Mouse (Mus musculus) granulocyte monocyte progenitor cell, adult 5-6 weeks (primary cell): Measurements from ENCODE around the gene Dpm3. TPM values are rescaled to one million over a fixed set of nuclear protein-coding genes. Genes with fewer than 3 reads are reported as not detected.

Experiments used
- total RNA-seq, 2 experiments: library from RNA; stranded (forward) in 1 of 2; stranded (reverse) in 1 of 2; fragments of 200-712, 200-1000 nt in 1 of 2; fragments of >200 nt in 1 of 2; fragmentation: Nextera tagmentation in 1 of 2; gene quantifications; 2 replicates each; pipeline ENCODE4 v1.2.3; 2014 to 2017

Dpm3 gene
- total RNA-seq, 2 experiments from 2014 or later = 31.2 to 91.7 TPM

Other genes starting within 250 kb of the Dpm3 start
- 34.0 and 34.2 TPM in 2 replicates for gene Rusc1, start 166.0 kb upstream of the Dpm3 start, total RNA-seq (2014; fragmentation: Nextera tagmentation)
- gene Rusc1, start 166.0 kb upstream of the Dpm3 start, total RNA-seq (2017) = 11.4 and 19.3 TPM in 2 replicates
- not detected in 2 replicates for gene Gm43738, start 158.3 kb upstream of the Dpm3 start, total RNA-seq (2014; fragmentation: Nextera tagmentation)
- gene Gm43738, start 158.3 kb upstream of the Dpm3 start, total RNA-seq (2017) = not detected in 2 replicates
- 161 and 178 TPM in 2 replicates for gene Fdps, start 157.4 kb upstream of the Dpm3 start, total RNA-seq (2014; fragmentation: Nextera tagmentation)
- gene Fdps, start 157.4 kb upstream of the Dpm3 start, total RNA-seq (2017) = 198 and 245 TPM in 2 replicates
- gene Pklr, start 123.2 kb upstream of the Dpm3 start, total RNA-seq (2014; fragmentation: Nextera tagmentation) = 0.32 TPM in 1 of 2 replicates, not detected in the other
- gene Pklr, start 123.2 kb upstream of the Dpm3 start, total RNA-seq (2017) = 0.26 and 0.43 TPM in 2 replicates
- gene Hcn3, start 99.2 kb upstream of the Dpm3 start, total RNA-seq (2014; fragmentation: Nextera tagmentation) = 0.77 TPM in 1 of 2 replicates, not detected in the other
- gene Hcn3, start 99.2 kb upstream of the Dpm3 start, total RNA-seq (2017) = 0.56 and 0.82 TPM in 2 replicates
- 74.6 and 80.2 TPM in 2 replicates for gene Clk2, start 94.6 kb upstream of the Dpm3 start, total RNA-seq (2014; fragmentation: Nextera tagmentation)
- gene Clk2, start 94.6 kb upstream of the Dpm3 start, total RNA-seq (2017) = 51.8 and 67.1 TPM in 2 replicates
- gene Scamp3, start 81.9 kb upstream of the Dpm3 start, total RNA-seq (2014; fragmentation: Nextera tagmentation) = 59.6 and 99.0 TPM in 2 replicates
- gene Scamp3, start 81.9 kb upstream of the Dpm3 start, total RNA-seq (2017) = 32.9 and 37.2 TPM in 2 replicates
- gene Fam189b, start 76.2 kb upstream of the Dpm3 start, total RNA-seq (2014; fragmentation: Nextera tagmentation) = 23.9 and 27.2 TPM in 2 replicates
- gene Fam189b, start 76.2 kb upstream of the Dpm3 start, total RNA-seq (2017) = 2.5 and 2.9 TPM in 2 replicates
- 39.7 and 74.2 TPM in 2 replicates for gene Gba, start 56.4 kb upstream of the Dpm3 start, total RNA-seq (2014; fragmentation: Nextera tagmentation)
- 49.3 and 50.5 TPM in 2 replicates for gene Gba, start 56.4 kb upstream of the Dpm3 start, total RNA-seq (2017)
- not detected in 2 replicates for gene Thbs3, start 44.2 kb upstream of the Dpm3 start, total RNA-seq (2014; fragmentation: Nextera tagmentation)
- gene Thbs3, start 44.2 kb upstream of the Dpm3 start, total RNA-seq (2017) = 0.13 TPM in 1 of 2 replicates, not detected in the other
- gene Mtx1, start 32.3 kb upstream of the Dpm3 start, total RNA-seq (2014; fragmentation: Nextera tagmentation) = 78.6 and 102 TPM in 2 replicates
- gene Mtx1, start 32.3 kb upstream of the Dpm3 start, total RNA-seq (2017) = 76.4 and 114 TPM in 2 replicates
- gene Muc1, start 30.3 kb upstream of the Dpm3 start, total RNA-seq (2014; fragmentation: Nextera tagmentation) = not detected in 2 replicates
- 0.04 TPM in 1 of 2 replicates, not detected in the other for gene Muc1, start 30.3 kb upstream of the Dpm3 start, total RNA-seq (2017)
- 312 and 315 TPM in 2 replicates for gene Krtcap2, start 13.4 kb upstream of the Dpm3 start, total RNA-seq (2014; fragmentation: Nextera tagmentation)
- 376 and 384 TPM in 2 replicates for gene Krtcap2, start 13.4 kb upstream of the Dpm3 start, total RNA-seq (2017)
- gene Trim46, start 13.0 kb upstream of the Dpm3 start, total RNA-seq (2014; fragmentation: Nextera tagmentation) = 3.7 and 6.0 TPM in 2 replicates
- gene Trim46, start 13.0 kb upstream of the Dpm3 start, total RNA-seq (2017) = 0.52 and 2.8 TPM in 2 replicates
- 55.0 and 80.7 TPM in 2 replicates for gene Slc50a1, start 11.2 kb downstream of the Dpm3 start, total RNA-seq (2014; fragmentation: Nextera tagmentation)
- 62.0 and 65.0 TPM in 2 replicates for gene Slc50a1, start 11.2 kb downstream of the Dpm3 start, total RNA-seq (2017)
- not detected in 2 replicates for gene Efna1, start 21.8 kb downstream of the Dpm3 start, total RNA-seq (2014; fragmentation: Nextera tagmentation)
- gene Efna1, start 21.8 kb downstream of the Dpm3 start, total RNA-seq (2017) = not detected in 2 replicates
- gene Efna3, start 63.6 kb downstream of the Dpm3 start, total RNA-seq (2014; fragmentation: Nextera tagmentation) = not detected in 2 replicates
- not detected in 2 replicates for gene Efna3, start 63.6 kb downstream of the Dpm3 start, total RNA-seq (2017)
- gene Efna4, start 78.7 kb downstream of the Dpm3 start, total RNA-seq (2014; fragmentation: Nextera tagmentation) = 0.66 and 2.1 TPM in 2 replicates
- not detected in 2 replicates for gene Efna4, start 78.7 kb downstream of the Dpm3 start, total RNA-seq (2017)
- 42.7 and 80.7 TPM in 2 replicates for gene Adam15, start 90.6 kb downstream of the Dpm3 start, total RNA-seq (2014; fragmentation: Nextera tagmentation)
- 34.8 and 44.8 TPM in 2 replicates for gene Adam15, start 90.6 kb downstream of the Dpm3 start, total RNA-seq (2017)
- gene Dcst2, start 102.6 kb downstream of the Dpm3 start, total RNA-seq (2014; fragmentation: Nextera tagmentation) = not detected in 2 replicates
- gene Dcst2, start 102.6 kb downstream of the Dpm3 start, total RNA-seq (2017) = not detected in 2 replicates
- not detected in 2 replicates for gene Dcst1, start 105.9 kb downstream of the Dpm3 start, total RNA-seq (2014; fragmentation: Nextera tagmentation)
- gene Dcst1, start 105.9 kb downstream of the Dpm3 start, total RNA-seq (2017) = not detected in 2 replicates
- 8.5 and 18.6 TPM in 2 replicates for gene Zbtb7b, start 135.4 kb downstream of the Dpm3 start, total RNA-seq (2014; fragmentation: Nextera tagmentation)
- 7.5 and 14.0 TPM in 2 replicates for gene Zbtb7b, start 135.4 kb downstream of the Dpm3 start, total RNA-seq (2017)
- gene Lenep, start 143.4 kb downstream of the Dpm3 start, total RNA-seq (2014; fragmentation: Nextera tagmentation) = 0.64 and 2.1 TPM in 2 replicates
- gene Lenep, start 143.4 kb downstream of the Dpm3 start, total RNA-seq (2017) = not detected in 2 replicates
- 27.5 and 41.7 TPM in 2 replicates for gene Flad1, start 152.5 kb downstream of the Dpm3 start, total RNA-seq (2014; fragmentation: Nextera tagmentation)
- gene Flad1, start 152.5 kb downstream of the Dpm3 start, total RNA-seq (2017) = 15.3 and 16.2 TPM in 2 replicates
- gene Cks1b, start 159.0 kb downstream of the Dpm3 start, total RNA-seq (2014; fragmentation: Nextera tagmentation) = 178 and 260 TPM in 2 replicates
- 194 and 212 TPM in 2 replicates for gene Cks1b, start 159.0 kb downstream of the Dpm3 start, total RNA-seq (2017)
- 51.2 and 75.8 TPM in 2 replicates for gene Shc1, start 159.1 kb downstream of the Dpm3 start, total RNA-seq (2014; fragmentation: Nextera tagmentation)
- 37.7 and 49.1 TPM in 2 replicates for gene Shc1, start 159.1 kb downstream of the Dpm3 start, total RNA-seq (2017)
- gene Pygo2, start 170.9 kb downstream of the Dpm3 start, total RNA-seq (2014; fragmentation: Nextera tagmentation) = 18.9 and 35.2 TPM in 2 replicates
- gene Pygo2, start 170.9 kb downstream of the Dpm3 start, total RNA-seq (2017) = 8.8 and 8.9 TPM in 2 replicates
- gene Pbxip1, start 177.3 kb downstream of the Dpm3 start, total RNA-seq (2014; fragmentation: Nextera tagmentation) = 9.7 TPM in 2 replicates
- 7.8 and 12.2 TPM in 2 replicates for gene Pbxip1, start 177.3 kb downstream of the Dpm3 start, total RNA-seq (2017)
- 13.3 and 20.7 TPM in 2 replicates for gene Pmvk, start 195.2 kb downstream of the Dpm3 start, total RNA-seq (2014; fragmentation: Nextera tagmentation)
- 9.5 and 22.8 TPM in 2 replicates for gene Pmvk, start 195.2 kb downstream of the Dpm3 start, total RNA-seq (2017)